Mouse (Mus musculus): ENCODE measurements around the gene Esam.

Gene Esam

GRCm38 (mm10) chr9:37530888-37531705, 3.2 kb downstream of the Esam start:
- DNase-seq (ENCODE audit: low spot score), result peak; percentile 82

GRCm38 (mm10) chr9:37536851-37537250, 9.0 kb downstream of the Esam start:
- no peak for DNase-seq (ENCODE audit: low spot score)

- no peak for DNase-seq (ENCODE audit: low spot score)
Observed at GRCm38 (mm10) chr9:37537658-37538250, 9.9 kb downstream of the Esam start.

- DNase-seq (ENCODE audit: low spot score), result no peak
Observed at GRCm38 (mm10) chr9:37539170-37540025, 11.5 kb downstream of the Esam start, which contains the start of gene Vsig2. Gene Vsig2, plus strand, starts transcription at chr9:37539255.

GRCm38 (mm10) chr9:37540226-37540625, 12.3 kb downstream of the Esam start:
- DNase-seq (ENCODE audit: low spot score), result no peak

GRCm38 (mm10) chr9:37540701-37541575, 13.1 kb downstream of the Esam start:
- no peak for DNase-seq (ENCODE audit: low spot score)

GRCm38 (mm10) chr9:37541851-37542642, 14.2 kb downstream of the Esam start:
- DNase-seq (ENCODE audit: low spot score), result no peak

- no peak for DNase-seq (ENCODE audit: low spot score)
Observed at GRCm38 (mm10) chr9:37543869-37544440, 16.1 kb downstream of the Esam start.

GRCm38 (mm10) chr9:37544447-37545165, 16.7 kb downstream of the Esam start:
- peak; percentile 68 for DNase-seq (ENCODE audit: low spot score)

- DNase-seq (ENCODE audit: low spot score), result peak; percentile 17
Observed at GRCm38 (mm10) chr9:37545166-37545610, 17.3 kb downstream of the Esam start.

GRCm38 (mm10) chr9:37545847-37546452, 18.1 kb downstream of the Esam start:
- no peak for DNase-seq (ENCODE audit: low spot score)

- DNase-seq (ENCODE audit: low spot score), result no peak
Observed at GRCm38 (mm10) chr9:37546889-37547288, 19.0 kb downstream of the Esam start.

GRCm38 (mm10) chr9:37550435-37550834, 22.6 kb downstream of the Esam start:
- DNase-seq (ENCODE audit: low spot score), result no peak

- peak; percentile 18 for DNase-seq (ENCODE audit: low spot score)
Observed at GRCm38 (mm10) chr9:37551751-37552531, 24.1 kb downstream of the Esam start.

GRCm38 (mm10) chr9:37552536-37553293, 24.8 kb downstream of the Esam start, which contains the start of gene Nrgn:
Gene Nrgn, minus strand, starts transcription at chr9:37552904.
- DNase-seq (ENCODE audit: low spot score), result peak; percentile 92

- DNase-seq (ENCODE audit: low spot score), result no peak
Observed at GRCm38 (mm10) chr9:37554279-37554678, 26.4 kb downstream of the Esam start.
